Mouse (Mus musculus): ENCODE results near the gene Cwh43. TPM values are rescaled to one million over a fixed set of nuclear protein-coding genes. Genes with fewer than 3 reads are reported as not detected.

Cwh43 gene
- not detected for polyA plus RNA-seq (2012; fragmentation: generic; extraction: Trizol)
- long read RNA-seq, experiment 1, result 0 reads
- long read RNA-seq, experiment 2, result 0 reads

DNA sequence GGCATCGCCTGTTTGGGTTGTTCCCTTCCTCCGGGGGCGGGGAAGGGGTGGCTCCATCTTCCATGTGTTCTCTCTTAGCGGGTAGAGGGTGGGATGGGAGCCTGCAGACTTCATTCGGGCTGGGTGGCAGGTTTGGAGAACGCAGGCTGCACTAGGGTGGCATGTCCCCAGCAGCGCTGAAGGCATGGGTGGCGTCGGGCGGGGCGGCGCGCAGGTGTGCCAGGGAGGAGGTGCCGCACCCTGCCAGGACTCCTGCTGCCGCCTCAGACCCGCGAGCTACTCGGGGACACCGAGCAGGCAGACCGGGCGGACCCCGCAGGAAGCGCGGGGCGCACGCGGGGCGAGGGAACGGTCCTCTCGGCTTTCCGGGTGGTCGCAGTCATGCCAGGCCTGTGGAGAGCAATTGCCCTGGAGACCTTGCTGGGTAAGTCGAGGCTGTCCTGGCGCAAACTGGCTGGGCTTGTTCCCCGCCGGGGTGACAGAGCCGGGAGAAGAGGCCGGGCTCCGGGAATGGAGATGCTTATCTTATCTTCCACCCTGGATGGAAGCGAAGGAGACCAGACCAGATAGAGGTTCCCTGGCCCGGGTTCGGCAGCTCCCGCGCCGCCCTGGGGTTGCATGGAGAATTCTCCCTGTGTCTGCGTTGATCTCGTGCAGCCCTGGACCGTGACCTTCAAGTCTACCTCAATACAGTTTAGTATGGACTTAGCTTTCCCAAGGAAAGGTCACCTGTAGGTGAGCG is at the start of gene Cwh43:
Gene Cwh43, plus strand, starts transcription at position 95 of the 742 bp plus-strand sequence.
- Histone ChIP-seq H3K36me3 (ENCODE audit: control insufficient read depth, insufficient read depth) (no peaks in the 10 kb centered on the region), H3K27me3 (ENCODE audit: control insufficient read depth, insufficient read depth, insufficient read length) (peaks cover 5% of the 10 kb centered on the region), H3K4me3 (ENCODE audit: insufficient read depth, poor library complexity, severe bottlenecking) (no peak within 1 kb of the TSS), H3K79me3 (ENCODE audit: low read depth) (no peaks in the 10 kb centered on the region), H3K79me2 (ENCODE audit: control insufficient read depth, insufficient read depth) (no peaks in the 10 kb centered on the region), H3ac (ENCODE audit: control insufficient read depth, insufficient read length, low read depth) (no peak within 1 kb of the TSS)
- TF ChIP-seq CEBPB (IDR thresholded peaks at IDR 0.05; ENCODE audit: low read depth) (no peak), CTCF (IDR thresholded peaks at IDR 0.05; ENCODE audit: control insufficient read depth, insufficient read depth, insufficient read length) (no peak), MYOG (IDR thresholded peaks at IDR 0.05; ENCODE audit: control insufficient read depth, extremely low read depth, insufficient read length) (no peak), USF1 (IDR thresholded peaks at IDR 0.05; ENCODE audit: low read depth) (no peak)

DNA sequence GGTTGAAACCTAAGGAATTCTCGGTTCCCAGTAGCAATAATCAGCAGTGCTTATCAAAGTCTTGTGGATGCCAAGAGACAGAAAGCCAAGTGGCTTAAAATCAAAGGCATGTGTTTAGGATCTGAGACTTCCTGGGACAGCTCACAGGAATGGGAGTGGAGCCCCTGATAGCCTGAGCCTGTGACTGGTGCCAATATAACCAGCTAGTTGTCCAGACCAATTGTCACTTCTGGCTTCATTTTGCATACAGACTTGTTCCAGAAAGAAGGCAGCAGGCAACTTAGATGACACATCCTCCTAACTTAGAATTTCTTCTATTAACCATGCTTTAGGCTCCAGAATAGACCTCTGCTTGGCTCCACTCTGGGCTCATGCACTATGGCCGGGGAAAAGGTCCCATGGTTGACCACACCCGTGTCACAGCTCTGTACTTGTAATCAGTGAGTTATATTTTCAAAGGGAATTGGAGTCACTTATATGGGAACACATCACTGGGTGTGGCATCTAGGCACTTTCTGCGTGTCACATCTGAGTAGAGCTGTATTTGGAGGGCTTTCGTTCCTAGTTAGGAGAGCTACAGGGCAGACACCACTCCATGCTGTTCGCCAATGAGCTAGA is 46.6 kb upstream of the Cwh43 start:
- Histone ChIP-seq H3K4me3 (ENCODE audit: insufficient read depth, poor library complexity, severe bottlenecking) (no peak overlapping the region), H3ac (ENCODE audit: control insufficient read depth, insufficient read length, low read depth) (no peak overlapping the region), H3K36me3 (ENCODE audit: control insufficient read depth, insufficient read depth) (no peaks in the 10 kb centered on the region), H3K27me3 (ENCODE audit: control insufficient read depth, insufficient read depth, insufficient read length) (no peaks in the 10 kb centered on the region), H3K79me3 (ENCODE audit: low read depth) (no peaks in the 10 kb centered on the region), H3K79me2 (ENCODE audit: control insufficient read depth, insufficient read depth) (no peaks in the 10 kb centered on the region)
- TF ChIP-seq MYOG (IDR thresholded peaks at IDR 0.05; ENCODE audit: control insufficient read depth, extremely low read depth, insufficient read length) (no peak), FOSL1 (IDR thresholded peaks at IDR 0.05; ENCODE audit: insufficient read depth, low read length, poor library complexity, severe bottlenecking) (no peak), MYOD1 (IDR thresholded peaks at IDR 0.05; ENCODE audit: control insufficient read depth, insufficient read length, low read depth) (no peak), CTCF (IDR thresholded peaks at IDR 0.05; ENCODE audit: control insufficient read depth, insufficient read depth, insufficient read length) (no peak), MAX (IDR thresholded peaks at IDR 0.05) (no peak)

DNA sequence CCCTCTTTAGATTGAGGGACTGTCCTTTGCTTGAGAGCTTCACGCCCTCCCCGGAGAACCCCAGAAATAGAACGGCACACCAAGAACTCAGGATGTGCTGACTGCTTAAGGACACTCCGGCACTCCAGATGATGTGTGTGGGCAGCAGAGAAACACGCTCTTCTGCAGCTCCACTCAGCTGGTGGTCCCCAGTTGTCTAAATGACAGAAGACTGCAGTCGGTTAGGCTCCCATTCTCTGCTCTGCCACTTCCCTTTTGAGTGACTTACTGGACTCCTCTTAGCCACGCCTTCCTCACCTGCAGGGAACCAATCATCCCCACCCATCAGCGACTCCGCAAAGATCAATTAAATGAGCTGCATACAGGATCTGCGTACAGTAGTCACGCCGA is 46.1 kb upstream of the Cwh43 start:
- no peaks in the 10 kb centered on the region for H3K36me3 ChIP-seq (ENCODE audit: control insufficient read depth, insufficient read depth)
- no peaks in the 10 kb centered on the region for H3K27me3 ChIP-seq (ENCODE audit: control insufficient read depth, insufficient read depth, insufficient read length)
- H3K79me3 ChIP-seq (ENCODE audit: low read depth), result no peaks in the 10 kb centered on the region
- no peak for TF ChIP-seq CEBPB (IDR thresholded peaks at IDR 0.05; ENCODE audit: low read depth)
- TF ChIP-seq FOSL1 (IDR thresholded peaks at IDR 0.05; ENCODE audit: insufficient read depth, low read length, poor library complexity, severe bottlenecking), result no peak
- no peak for TF ChIP-seq CTCF (IDR thresholded peaks at IDR 0.05; ENCODE audit: control insufficient read depth, insufficient read depth, insufficient read length)
- TF ChIP-seq MAX (IDR thresholded peaks at IDR 0.05), result no peak
- no peak for TF ChIP-seq USF1 (IDR thresholded peaks at IDR 0.05; ENCODE audit: low read depth)
- TF ChIP-seq MYOD1 (IDR thresholded peaks at IDR 0.05; ENCODE audit: control insufficient read depth, insufficient read length, low read depth), result no peak
- no peak for TF ChIP-seq MYOG (IDR thresholded peaks at IDR 0.05; ENCODE audit: control insufficient read depth, extremely low read depth, insufficient read length)
- H3K4me3 ChIP-seq (ENCODE audit: insufficient read depth, poor library complexity, severe bottlenecking), result no peak overlapping the region
- H3ac ChIP-seq (ENCODE audit: control insufficient read depth, insufficient read length, low read depth), result no peak overlapping the region
- no peaks in the 10 kb centered on the region for H3K79me2 ChIP-seq (ENCODE audit: control insufficient read depth, insufficient read depth)

DNA sequence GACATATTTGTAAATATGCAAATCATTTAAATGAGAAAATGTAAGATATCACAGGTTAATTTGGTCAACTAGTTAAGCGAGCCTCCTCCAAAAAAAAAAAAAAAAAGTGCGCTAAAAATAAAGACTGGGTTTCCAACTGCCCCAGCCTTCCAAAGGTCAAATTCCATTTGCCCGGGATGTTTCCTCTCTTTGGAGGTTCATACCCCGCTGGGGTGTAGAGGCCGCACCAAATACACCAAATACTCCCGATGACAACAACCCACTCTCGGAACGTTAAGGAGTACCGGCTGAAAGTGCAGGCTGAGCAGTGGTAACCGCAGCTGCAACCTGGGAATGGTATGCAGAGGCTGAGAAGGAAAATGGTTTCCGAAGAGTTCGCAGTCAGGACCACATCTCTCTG is 45.6 kb upstream of the Cwh43 start:
- Histone ChIP-seq H3K4me3 (ENCODE audit: insufficient read depth, poor library complexity, severe bottlenecking) (no peak overlapping the region), H3K27me3 (ENCODE audit: control insufficient read depth, insufficient read depth, insufficient read length) (no peaks in the 10 kb centered on the region), H3K36me3 (ENCODE audit: control insufficient read depth, insufficient read depth) (no peaks in the 10 kb centered on the region), H3ac (ENCODE audit: control insufficient read depth, insufficient read length, low read depth) (no peak overlapping the region), H3K79me3 (ENCODE audit: low read depth) (no peaks in the 10 kb centered on the region), H3K79me2 (ENCODE audit: control insufficient read depth, insufficient read depth) (no peaks in the 10 kb centered on the region)
- no peak for TF ChIP-seq USF1 (IDR thresholded peaks at IDR 0.05; ENCODE audit: low read depth)
- TF ChIP-seq MYOG (IDR thresholded peaks at IDR 0.05; ENCODE audit: control insufficient read depth, extremely low read depth, insufficient read length), result no peak
- no peak for TF ChIP-seq CTCF (IDR thresholded peaks at IDR 0.05; ENCODE audit: control insufficient read depth, insufficient read depth, insufficient read length)
- no peak for TF ChIP-seq CEBPB (IDR thresholded peaks at IDR 0.05; ENCODE audit: low read depth)
- TF ChIP-seq FOSL1 (IDR thresholded peaks at IDR 0.05; ENCODE audit: insufficient read depth, low read length, poor library complexity, severe bottlenecking), result no peak
- no peak for TF ChIP-seq MYOD1 (IDR thresholded peaks at IDR 0.05; ENCODE audit: control insufficient read depth, insufficient read length, low read depth)
- no peak for TF ChIP-seq MAX (IDR thresholded peaks at IDR 0.05)

DNA sequence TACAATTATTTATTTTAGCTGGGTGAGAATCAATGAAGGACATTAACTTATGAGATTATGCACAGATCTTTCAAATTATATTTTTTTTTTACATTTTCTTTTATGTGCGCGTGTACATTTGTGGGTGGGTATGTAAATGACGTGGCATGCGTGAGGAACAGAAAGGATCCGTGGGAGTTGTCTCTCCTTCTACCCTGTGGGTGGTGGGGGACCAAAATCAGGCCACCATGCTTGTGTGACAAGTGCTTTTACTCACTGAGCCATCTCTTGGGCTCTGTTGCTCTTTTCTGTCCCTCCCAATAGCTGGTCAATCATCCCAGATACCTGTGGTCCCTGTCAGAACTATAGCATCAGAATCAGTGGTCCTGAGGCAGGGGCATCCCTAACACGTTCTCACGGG is 43.5 kb upstream of the Cwh43 start:
- Histone ChIP-seq H3K79me3 (ENCODE audit: low read depth) (no peaks in the 10 kb centered on the region), H3K4me3 (ENCODE audit: insufficient read depth, poor library complexity, severe bottlenecking) (no peak overlapping the region), H3K36me3 (ENCODE audit: control insufficient read depth, insufficient read depth) (no peaks in the 10 kb centered on the region), H3ac (ENCODE audit: control insufficient read depth, insufficient read length, low read depth) (no peak overlapping the region), H3K27me3 (ENCODE audit: control insufficient read depth, insufficient read depth, insufficient read length) (no peaks in the 10 kb centered on the region), H3K79me2 (ENCODE audit: control insufficient read depth, insufficient read depth) (no peaks in the 10 kb centered on the region)
- TF ChIP-seq MYOD1 (IDR thresholded peaks at IDR 0.05; ENCODE audit: control insufficient read depth, insufficient read length, low read depth), result no peak
- no peak for TF ChIP-seq FOSL1 (IDR thresholded peaks at IDR 0.05; ENCODE audit: insufficient read depth, low read length, poor library complexity, severe bottlenecking)
- no peak for TF ChIP-seq USF1 (IDR thresholded peaks at IDR 0.05; ENCODE audit: low read depth)
- TF ChIP-seq CEBPB (IDR thresholded peaks at IDR 0.05; ENCODE audit: low read depth), result no peak
- no peak for TF ChIP-seq MYOG (IDR thresholded peaks at IDR 0.05; ENCODE audit: control insufficient read depth, extremely low read depth, insufficient read length)
- TF ChIP-seq CTCF (IDR thresholded peaks at IDR 0.05; ENCODE audit: control insufficient read depth, insufficient read depth, insufficient read length), result no peak
- no peak for TF ChIP-seq MAX (IDR thresholded peaks at IDR 0.05)

Data from C2C12 (cell line).